Mouse (Mus musculus) brain, embryonic 14.5 days (tissue): ENCODE data around the gene Rhbdf2.

Source experiments
- CTCF ChIP-seq: fragments of 200-500 bp; IDR thresholded peaks from 2 replicates; pipeline ENCODE4 v1.5.1; 2012; ENCODE audit warnings: inconsistent platforms, mild to moderate bottlenecking, moderate library complexity, borderline replicate concordance; ENCODE audit not compliant: insufficient read depth, insufficient read length; ENCODE audit errors: extremely low read depth
- POLR2A ChIP-seq: fragments of 200-500 bp; IDR thresholded peaks from 2 replicates; pipeline ENCODE4 v1.6.1; 2012; ENCODE audit warnings: mild to moderate bottlenecking, inconsistent platforms, borderline replicate concordance; ENCODE audit not compliant: poor library complexity, insufficient read depth, insufficient read length, severe bottlenecking; ENCODE audit errors: extremely low read depth

GRCm38 (mm10) chr11:116571767-116572679, 54.8 kb downstream of the Rhbdf2 start:
- TF ChIP-seq CTCF (no peak), POLR2A (no peak)
